Mouse (Mus musculus) heart, embryonic 14.5 days (tissue): ENCODE data around the gene Rgs12. TPM values are rescaled to one million over a fixed set of nuclear protein-coding genes. Genes with fewer than 3 reads are reported as not detected.

Experiments
- ATAC-seq: fragments of 200-750 bp; cut with Nextera tagmentation; 2 replicates; pipeline ENCODE4 v1.8.0; 2017; ENCODE audit warnings: low read depth, moderate TSS enrichment; ENCODE audit not compliant: insufficient number of reproducible peaks, insufficient read depth, low FRiP score
- H3K27ac ChIP-seq, 2 experiments: fragments of 200-500 bp in 1 of 2; fragments of 300-500 bp in 1 of 2; sonication (generic) in 1 of 2; replicated peaks in 1 of 2; 2 replicates each; pipeline ENCODE4 v1.5.1; 2012 to 2014; ENCODE audit warnings: low read depth in 2 of 2, low read length in 2 of 2, control low read depth in 1 of 2, mild to moderate bottlenecking in 1 of 2, mixed read lengths in 1 of 2; ENCODE audit not compliant: control insufficient read depth in 1 of 2, insufficient read depth in 1 of 2
- H3K27me3 ChIP-seq: fragments of 300-500 bp; sonication (generic); 2 replicates; pipeline ENCODE4 v1.6.1; 2014; ENCODE audit warnings: mild to moderate bottlenecking, low read length, control low read depth; ENCODE audit not compliant: control insufficient read depth, insufficient read depth
- H3K36me3 ChIP-seq: fragments of 300-500 bp; sonication (generic); 2 replicates; pipeline ENCODE4 v1.6.1; 2014; ENCODE audit warnings: mild to moderate bottlenecking, control low read depth, low read length, mixed read lengths; ENCODE audit not compliant: control insufficient read depth, insufficient read depth
- H3K4me1 ChIP-seq, 2 experiments: fragments of 200-500 bp in 1 of 2; fragments of 300-500 bp in 1 of 2; sonication (generic) in 1 of 2; 2 replicates each; pipeline ENCODE4 v1.6.1; 2012 to 2014; ENCODE audit warnings: low read length in 2 of 2, control low read depth in 1 of 2, mixed read lengths in 1 of 2; ENCODE audit not compliant: control insufficient read depth in 2 of 2, insufficient read depth in 2 of 2
- H3K4me2 ChIP-seq: fragments of 300-500 bp; sonication (generic); 2 replicates; pipeline ENCODE4 v1.6.1; 2014; ENCODE audit warnings: mild to moderate bottlenecking, low read length
- H3K4me3 ChIP-seq, 2 experiments: fragments of 200-500 bp in 1 of 2; fragments of 300-500 bp in 1 of 2; sonication (generic) in 1 of 2; 2 replicates each; pipeline ENCODE4 v1.5.1; 2012 to 2014; ENCODE audit warnings: low read length in 2 of 2, mild to moderate bottlenecking in 2 of 2, control low read depth in 1 of 2, low read depth in 1 of 2, moderate library complexity in 1 of 2; ENCODE audit not compliant: control insufficient read depth in 1 of 2, insufficient read depth in 1 of 2
- H3K9ac ChIP-seq: fragments of 300-500 bp; sonication (generic); 2 replicates; pipeline ENCODE4 v1.6.1; 2014; ENCODE audit warnings: mild to moderate bottlenecking, low read length
- H3K9me3 ChIP-seq: fragments of 300-500 bp; sonication (generic); 2 replicates; pipeline ENCODE4 v1.6.1; 2016; ENCODE audit warnings: low read length, control low read depth; ENCODE audit not compliant: control insufficient read depth
- WGBS: fragments of 180-500 bp; shearing (Covaris S2); extraction: QIAGEN DNeasy Blood & Tissue Kit; methylation state at CpG from one replicate; pipeline ENCODE4 v1.1.7; 2014; 5-methylcytosine and 5-hydroxymethylcytosine counted together
- polyA plus RNA-seq: library from polyadenylated mRNA; unstranded; fragments of >200 nt; fragmentation: Nextera tagmentation; extraction: Ambion mirVana; gene quantifications from 2 replicates; pipeline ENCODE4 v1.2.1, GENCODE M21; 2014

Gene Rgs12
- polyA plus RNA-seq, 1 experiment from 2014 or later: 30.6 TPM

DNA sequence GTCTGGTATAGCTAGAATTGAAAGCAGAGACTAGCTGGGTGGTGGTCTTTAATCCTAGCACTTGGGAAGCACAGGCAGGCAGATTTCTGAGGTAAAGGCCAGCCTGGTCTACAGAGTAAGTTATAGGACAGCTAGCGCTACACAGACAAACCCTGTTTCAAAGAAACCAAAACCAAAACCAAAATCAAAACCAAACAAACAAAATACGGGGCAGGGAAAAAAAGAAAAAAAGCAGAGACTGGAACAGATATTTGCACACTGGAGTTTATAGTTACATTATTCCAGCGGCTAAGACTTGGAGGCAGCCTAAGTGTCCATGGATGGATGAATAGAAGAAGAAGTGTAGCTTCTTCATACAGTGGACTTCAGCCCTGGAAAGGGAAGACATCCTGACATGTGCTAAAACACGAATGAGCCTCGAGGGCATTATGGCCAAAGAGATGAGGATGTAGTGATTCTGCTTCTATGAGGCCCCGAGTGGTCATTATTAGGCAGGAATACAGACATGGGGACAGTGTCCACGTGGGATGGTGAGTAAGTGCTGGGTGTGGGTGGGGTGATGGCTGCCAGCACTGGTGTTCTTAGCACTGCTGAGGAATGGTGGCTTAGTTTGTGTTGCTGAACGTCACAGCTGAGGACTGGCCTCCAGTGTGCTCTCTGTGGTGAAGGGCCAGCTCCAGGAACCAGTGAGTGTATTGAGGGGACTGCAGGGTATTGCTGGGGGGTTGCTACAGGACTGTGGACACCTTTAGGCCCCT, 24.5 kb downstream of the Rgs12 start:
- Histone ChIP-seq H3K9me3 (no peaks in the 10 kb centered on the region), H3K4me1 (peaks cover 23 to 39% of the 10 kb centered on the region in 2 experiments), H3K4me3 (no peak overlapping the region), H3K27ac (no peak overlapping the region), H3K27me3 (no peaks in the 10 kb centered on the region), H3K9ac (no peak overlapping the region), H3K4me2 (no peak overlapping the region), H3K36me3 (peaks cover 49% of the 10 kb centered on the region)
- WGBS: 83% methylated on average over 8 of the region's 8 CpGs
- ATAC-seq: no peak

- ATAC-seq: no peak
- H3K4me3 ChIP-seq: no peak overlapping the region
- H3K4me2 ChIP-seq: no peak overlapping the region
- H3K27me3 ChIP-seq: no peaks in the 10 kb centered on the region
- peaks cover 34 to 51% of the 10 kb centered on the region in 2 experiments for H3K4me1 ChIP-seq
- H3K27ac ChIP-seq: no peak overlapping the region; a peak in 1 of 4 replicates
- H3K9ac ChIP-seq: no peak overlapping the region
- H3K9me3 ChIP-seq: no peaks in the 10 kb centered on the region
- H3K36me3 ChIP-seq: peaks cover 47% of the 10 kb centered on the region
- WGBS: 71% methylated on average over 11 of the region's 11 CpGs
Observed at GRCm38 (mm10) chr5:34974773-34975443, 25.7 kb downstream of the Rgs12 start.

GRCm38 (mm10) chr5:34976540-34977292, 27.5 kb downstream of the Rgs12 start:
- H3K4me1 ChIP-seq: peaks cover 34 to 61% of the 10 kb centered on the region in 2 experiments
- H3K4me3 ChIP-seq: no peak overlapping the region
- H3K27ac ChIP-seq: peak overlapping the region; percentile 67 to 77
- no peaks in the 10 kb centered on the region for H3K27me3 ChIP-seq
- peaks cover 45% of the 10 kb centered on the region for H3K36me3 ChIP-seq
- ATAC-seq: no peak
- H3K9me3 ChIP-seq: no peaks in the 10 kb centered on the region
- no peak overlapping the region for H3K9ac ChIP-seq
- 66% methylated on average over 9 of the region's 9 CpGs for WGBS
- H3K4me2 ChIP-seq: no peak overlapping the region

GRCm38 (mm10) chr5:34980099-34980498, 30.9 kb downstream of the Rgs12 start:
- Histone ChIP-seq H3K27me3 (no peaks in the 10 kb centered on the region), H3K36me3 (peaks cover 58% of the 10 kb centered on the region), H3K27ac (peak overlapping the region; percentile 28 to 83), H3K9ac (no peak overlapping the region), H3K4me2 (peak overlapping the region; percentile 31; the same call in 1 of the 2 replicates), H3K4me3 (no peak overlapping the region), H3K9me3 (no peaks in the 10 kb centered on the region), H3K4me1 (peaks cover 33 to 52% of the 10 kb centered on the region in 2 experiments)
- WGBS: 16% methylated on average over 6 of the region's 6 CpGs
- ATAC-seq: peak; percentile 68

DNA sequence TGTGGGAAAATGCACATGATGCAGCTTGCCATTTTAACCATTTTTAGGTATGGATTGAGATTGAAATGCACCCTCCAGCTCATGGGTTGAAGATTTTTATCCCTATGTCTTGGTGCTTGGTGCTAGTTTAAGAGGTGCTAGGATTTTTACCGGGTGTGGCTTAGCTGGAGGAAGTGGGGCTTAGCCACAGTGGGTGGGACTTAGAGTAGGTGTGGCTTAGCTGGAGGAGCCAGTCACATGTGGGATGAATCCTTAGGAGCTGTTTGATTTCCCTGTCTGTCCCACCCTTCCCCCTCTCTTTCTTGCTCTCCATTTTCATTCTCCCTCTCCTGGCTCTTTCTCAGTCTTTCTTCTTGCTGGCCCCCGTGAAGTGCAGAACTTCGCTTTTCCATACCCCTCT, 32.5 kb downstream of the Rgs12 start:
- no peak for ATAC-seq
- Histone ChIP-seq H3K9ac (no peak overlapping the region), H3K27me3 (no peaks in the 10 kb centered on the region), H3K36me3 (peaks cover 47% of the 10 kb centered on the region), H3K27ac (no peak overlapping the region), H3K4me1 (peaks cover 31 to 47% of the 10 kb centered on the region in 2 experiments), H3K4me2 (no peak overlapping the region), H3K9me3 (no peaks in the 10 kb centered on the region), H3K4me3 (no peak overlapping the region)
- 69% methylated on average over 3 of the region's 3 CpGs for WGBS

DNA sequence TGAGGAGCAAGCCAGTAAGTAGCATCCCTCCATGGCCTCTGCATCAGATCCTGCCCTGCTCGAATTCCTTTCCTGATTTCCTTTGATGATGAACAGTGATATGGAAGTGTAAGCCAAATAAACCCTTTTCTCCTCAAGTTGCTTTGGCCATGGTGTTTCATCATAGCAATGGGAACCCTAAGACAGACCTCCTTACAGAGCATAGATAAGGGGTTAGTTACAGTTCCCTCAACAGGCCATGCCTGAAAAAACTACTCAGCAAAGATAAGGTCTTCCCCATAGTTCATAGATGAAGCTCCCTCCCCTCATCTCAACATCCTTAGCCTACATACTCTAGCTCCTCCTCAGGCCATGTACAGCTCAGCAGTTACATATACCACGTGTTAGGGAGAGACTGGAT, 35.7 kb downstream of the Rgs12 start:
- no peak for ATAC-seq
- no peaks in the 10 kb centered on the region for H3K27me3 ChIP-seq
- H3K36me3 ChIP-seq: peaks cover 32% of the 10 kb centered on the region
- peaks cover 26 to 52% of the 10 kb centered on the region in 2 experiments for H3K4me1 ChIP-seq
- H3K9me3 ChIP-seq: no peaks in the 10 kb centered on the region
- WGBS: 80% methylated on average over 2 of the region's 2 CpGs
- no peak overlapping the region for H3K9ac ChIP-seq
- H3K4me3 ChIP-seq: no peak overlapping the region
- no peak overlapping the region for H3K27ac ChIP-seq
- no peak overlapping the region for H3K4me2 ChIP-seq

- no peak overlapping the region for H3K4me3 ChIP-seq
- H3K27me3 ChIP-seq: no peaks in the 10 kb centered on the region
- H3K4me1 ChIP-seq: peaks cover 25 to 44% of the 10 kb centered on the region in 2 experiments
- no peaks in the 10 kb centered on the region for H3K9me3 ChIP-seq
- no peak overlapping the region for H3K27ac ChIP-seq
- WGBS: 32% methylated on average over 2 of the region's 2 CpGs
- H3K36me3 ChIP-seq: peaks cover 33% of the 10 kb centered on the region
- H3K4me2 ChIP-seq: no peak overlapping the region
- ATAC-seq: no peak
- no peak overlapping the region for H3K9ac ChIP-seq
Observed at GRCm38 (mm10) chr5:34985867-34986266, 36.6 kb downstream of the Rgs12 start.
